ENCODE assay signal across 8 mouse cellular contexts in genomic region chr3:55055038-55055746, GRCm38 (mm10). TPM values are rescaled to one million over a fixed set of nuclear protein-coding genes. Genes with fewer than 3 reads are reported as not detected.
DNase-seq lines count a peak whose midpoint lies in the region; ATAC-seq and TF ChIP-seq lines count a peak whose summit lies in the region.

TSS of gene Ccna1 (minus strand) at chr3:55055501.

- TF ChIP-seq EP300 in lung, postnatal 0 days (IDR thresholded peaks at IDR 0.05): no peak

- H3K4me3 ChIP-seq in hindbrain, embryonic 12.5 days: peak within 1 kb of the TSS; percentile 60
- H3K4me3 ChIP-seq in lung, postnatal 0 days (ENCODE audit: low read depth, low read length): peak within 1 kb of the TSS; percentile 34

- H3K9ac ChIP-seq in hindbrain, embryonic 12.5 days: peak within 1 kb of the TSS; percentile 66
- no peak within 1 kb of the TSS for H3K9ac ChIP-seq in lung, postnatal 0 days (replicated peaks; ENCODE audit: low read depth)

- no peak for TF ChIP-seq CTCF in lung, postnatal 0 days (IDR thresholded peaks at IDR 0.05)

- H3K36me3 ChIP-seq in hindbrain, embryonic 12.5 days: no peaks in the 10 kb centered on the region
- H3K36me3 ChIP-seq in lung, postnatal 0 days (ENCODE audit: insufficient read depth, low read length): no peaks in the 10 kb centered on the region

- peaks cover 16% of the 10 kb centered on the region for H3K27me3 ChIP-seq in hindbrain, embryonic 12.5 days
- 0 out of 2 replicates have a peak, but pooled peaks cover 16% of the 10 kb centered on the region for H3K27me3 ChIP-seq in lung, postnatal 0 days (replicated peaks; ENCODE audit: insufficient read depth, low read length)

- no peaks in the 10 kb centered on the region for H3K9me3 ChIP-seq in hindbrain, embryonic 12.5 days (replicated peaks)
- no peaks in the 10 kb centered on the region for H3K9me3 ChIP-seq in lung, postnatal 0 days (ENCODE audit: low read length)

- ATAC-seq in hindbrain, embryonic 12.5 days (ENCODE audit: low FRiP score): peak; percentile 96
- peak; percentile 91 for ATAC-seq in lung, postnatal 0 days
- no peak for ATAC-seq in inflammation-experienced regulatory T-cells, adult 6 months

- WGBS in hindbrain, embryonic 12.5 days: 0% methylated on average over 70 of the region's 73 CpGs
- WGBS in lung, postnatal 0 days: 1% methylated on average over 49 of the region's 73 CpGs

- peak within 1 kb of the TSS; percentile 95 for H3K4me2 ChIP-seq in hindbrain, embryonic 12.5 days (replicated peaks)
- peak within 1 kb of the TSS; percentile 62 for H3K4me2 ChIP-seq in lung, postnatal 0 days (replicated peaks; ENCODE audit: low read depth, low read length)

- DNase-seq in ZHBTc4 (ENCODE audit: low read depth, low spot score): peak; percentile 86
- DNase-seq in cerebellum, postnatal 36 days: peak; percentile 50 to 60
- peak; percentile 75 to 77 for DNase-seq in frontal cortex, postnatal 36 days (ENCODE audit: low spot score in 2 of 2)
- DNase-seq in layer of hippocampus, postnatal 14 days (ENCODE audit: low spot score in 2 of 2): peak; percentile 67 to 75
- DNase-seq in lung, postnatal 0 days (ENCODE audit: low spot score): peak; percentile 54
- DNase-seq in right cerebral cortex, adult 18-20 months: peak; percentile 79

- no peak within 1 kb of the TSS for H3K27ac ChIP-seq in hindbrain, embryonic 12.5 days
- no peak within 1 kb of the TSS for H3K27ac ChIP-seq in lung, postnatal 0 days (ENCODE audit: low read length)

- peaks cover 9% of the 10 kb centered on the region for H3K4me1 ChIP-seq in hindbrain, embryonic 12.5 days
- no peaks in the 10 kb centered on the region; the same call in 1 of the 2 replicates for H3K4me1 ChIP-seq in lung, postnatal 0 days (ENCODE audit: insufficient read depth, low read depth, low read length)

RNA-seq across cellular contexts. Expression of gene Ccna1, which starts in this region (rescaled TPM):
- polyA plus RNA-seq in hindbrain, embryonic 12.5 days (2016; fragmentation: Nextera tagmentation; extraction: Ambion mirVana): 2.0 and 4.0 TPM in 2 replicates
- 1 to 10 TPM; 2.2 to 3.7 TPM for total RNA-seq in layer of hippocampus, postnatal 14 days (2021)
- 10.7 and 11.9 TPM in 2 replicates for polyA plus RNA-seq in lung, postnatal 0 days (2015; fragmentation: Nextera tagmentation; extraction: Ambion mirVana)
- not detected for polyA plus RNA-seq in inflammation-experienced regulatory T-cells, adult 6 months (2017; shearing (Covaris generic))
